Mouse (Mus musculus) lung, adult 2 months (tissue): Measurements from ENCODE around the gene 1190002N15Rik.

Experiments
- CTCF ChIP-seq: fragments of 200-500 bp; IDR thresholded peaks from 2 replicates; pipeline ENCODE4 v1.5.1; 2011; ENCODE audit warnings: mild to moderate bottlenecking, low read length, control low read depth; ENCODE audit not compliant: insufficient read depth
- POLR2A ChIP-seq: fragments of 200-500 bp; IDR thresholded peaks from 2 replicates; pipeline ENCODE4 v1.6.1; 2011; ENCODE audit warnings: low read depth, mild to moderate bottlenecking, control low read depth, low read length, borderline replicate concordance; ENCODE audit errors: extremely low read depth

DNA sequence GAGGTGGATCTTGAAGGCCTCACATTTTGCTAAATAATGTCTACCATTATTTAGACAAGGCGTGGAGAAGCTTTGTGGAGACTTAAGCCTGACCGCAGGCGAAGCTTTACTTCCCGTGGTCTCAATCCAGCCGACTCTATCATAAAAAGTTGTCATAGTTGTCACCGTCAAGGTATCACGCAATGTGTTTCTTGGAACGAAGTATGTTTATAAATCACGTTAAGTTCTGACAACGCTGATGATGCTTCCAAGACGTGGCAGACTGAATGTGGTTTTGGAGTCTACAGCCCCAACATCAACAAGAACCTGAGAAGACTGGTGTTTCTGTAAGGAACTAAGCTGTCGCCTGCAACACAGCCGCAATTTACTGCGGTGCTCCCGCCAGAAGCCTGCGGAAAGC lies 56.8 kb downstream of the 1190002N15Rik start:
- TF ChIP-seq CTCF: no peak
- no peak for TF ChIP-seq POLR2A
